Mouse (Mus musculus): ENCODE data around the gene Sema3a. TPM values are rescaled to one million over a fixed set of nuclear protein-coding genes. Genes with fewer than 3 reads are reported as not detected.
"Not testable (repeated sequence)": the region's sequence is repeated elsewhere in the genome, so short reads cannot be mapped to it uniquely, and the experiment has no call there.

Gene Sema3a
- polyA plus RNA-seq, 1 experiment: 13.3 TPM

DNA sequence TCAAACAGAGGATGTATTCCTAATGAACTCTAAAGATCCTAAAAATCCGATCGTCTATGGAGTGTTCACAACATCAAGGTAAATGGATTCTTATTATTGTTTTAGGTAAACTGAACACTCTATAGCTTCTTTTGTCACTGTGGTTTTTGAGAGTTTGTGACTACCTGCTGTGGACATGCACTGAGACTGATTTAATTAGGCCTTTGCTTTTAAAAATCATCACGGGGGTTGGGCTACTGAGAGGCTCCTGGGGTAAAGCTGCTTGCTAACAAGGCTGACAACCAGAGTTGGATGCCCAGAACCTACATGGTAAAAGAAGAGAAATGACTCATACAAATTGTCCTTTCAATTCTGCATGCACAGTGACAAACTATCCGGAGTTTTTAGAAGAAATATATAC is 432.0 kb downstream of the Sema3a start:
- WGBS: 72% methylated on average over 4 of the region's 4 CpGs

GRCm38 (mm10) chr5:13573867-13574266 is 448.7 kb downstream of the Sema3a start:
- TF ChIP-seq CTCF (IDR thresholded peaks at IDR 0.05; ENCODE audit: insufficient read depth, low read length) (no peak), POLR2A (IDR thresholded peaks at IDR 0.05; ENCODE audit: borderline replicate concordance, extremely low read depth, low read depth, low read length) (no peak)
- DNase-seq: no peak
- WGBS: 58% methylated on average over 3 of the region's 3 CpGs
- Histone ChIP-seq H3K4me3 (replicated peaks; ENCODE audit: extremely low read depth, low read depth, low read length) (no peak overlapping the region), H3K4me1 (ENCODE audit: control insufficient read depth, insufficient read depth, low read length) (no peaks in the 10 kb centered on the region)

More for the DNA sequence above, 432.0 kb downstream of the Sema3a start:
- H3K4me1 ChIP-seq (ENCODE audit: control insufficient read depth, insufficient read depth, low read length): no peaks in the 10 kb centered on the region
- H3K4me3 ChIP-seq (replicated peaks; ENCODE audit: extremely low read depth, low read depth, low read length): no peak overlapping the region
- DNase-seq: no peak
- no peak for TF ChIP-seq CTCF (IDR thresholded peaks at IDR 0.05; ENCODE audit: insufficient read depth, low read length)
- no peak for TF ChIP-seq POLR2A (IDR thresholded peaks at IDR 0.05; ENCODE audit: borderline replicate concordance, extremely low read depth, low read depth, low read length)

DNA sequence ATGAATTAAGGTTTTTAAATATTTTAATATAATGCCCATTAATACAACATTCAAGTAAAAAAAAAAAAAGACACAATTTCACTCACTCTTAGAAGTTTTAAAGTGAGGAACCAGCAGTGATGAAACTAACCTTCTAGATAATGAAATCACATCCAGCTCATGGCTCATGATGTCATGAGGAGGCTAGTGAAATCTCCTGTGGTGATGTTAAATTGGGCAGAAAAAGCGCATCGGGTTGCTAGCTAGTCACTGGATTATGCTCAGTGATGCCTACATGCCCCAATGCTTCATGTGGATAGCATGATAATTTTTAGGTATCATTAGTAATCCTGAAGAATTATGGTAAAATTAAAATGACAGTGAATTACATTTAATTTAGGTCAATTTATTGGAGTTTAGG is 453.9 kb downstream of the Sema3a start:
- Histone ChIP-seq H3K4me3 (replicated peaks; ENCODE audit: extremely low read depth, low read depth, low read length) (no peak overlapping the region), H3K4me1 (ENCODE audit: control insufficient read depth, insufficient read depth, low read length) (no peaks in the 10 kb centered on the region)
- 90% methylated on average over 2 of the region's 2 CpGs for WGBS
- DNase-seq: no peak
- TF ChIP-seq CTCF (IDR thresholded peaks at IDR 0.05; ENCODE audit: insufficient read depth, low read length): no peak
- TF ChIP-seq POLR2A (IDR thresholded peaks at IDR 0.05; ENCODE audit: borderline replicate concordance, extremely low read depth, low read depth, low read length): no peak

DNA sequence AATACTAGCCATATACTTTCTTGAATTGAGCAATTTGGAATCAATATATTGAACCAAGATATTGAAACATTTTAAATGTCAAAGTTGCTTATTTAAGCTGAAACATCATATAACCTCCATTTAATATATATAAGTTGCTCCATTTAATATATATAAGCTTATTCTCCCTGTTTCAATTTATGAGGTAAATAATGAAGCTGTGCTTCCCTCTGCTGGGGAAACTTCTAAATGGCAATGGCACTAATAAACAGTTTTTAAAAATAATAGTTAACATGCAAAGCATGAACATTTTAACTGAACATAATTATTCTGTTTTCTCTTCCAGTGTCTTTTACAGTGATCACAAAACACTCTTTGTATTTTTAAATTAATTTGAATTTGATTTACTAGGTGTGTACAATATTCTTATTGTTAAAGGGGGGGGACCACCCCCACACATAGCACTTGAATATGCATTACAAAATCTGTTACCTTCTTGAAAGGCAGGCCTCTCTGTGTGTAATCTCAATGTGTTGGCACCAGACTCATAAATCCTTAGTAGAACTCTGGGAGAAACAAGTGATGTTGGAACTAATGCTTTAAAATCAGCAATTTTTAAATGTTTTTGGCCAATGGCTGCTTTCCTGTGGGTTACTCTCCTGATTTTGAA is 460.5 kb downstream of the Sema3a start:
- TF ChIP-seq POLR2A (IDR thresholded peaks at IDR 0.05; ENCODE audit: borderline replicate concordance, extremely low read depth, low read depth, low read length) (no peak), CTCF (IDR thresholded peaks at IDR 0.05; ENCODE audit: insufficient read depth, low read length) (no peak)
- Histone ChIP-seq H3K4me3 (replicated peaks; ENCODE audit: extremely low read depth, low read depth, low read length) (no peak overlapping the region), H3K4me1 (ENCODE audit: control insufficient read depth, insufficient read depth, low read length) (no peaks in the 10 kb centered on the region)
- no peak for DNase-seq

- Histone ChIP-seq H3K4me3 (replicated peaks; ENCODE audit: extremely low read depth, low read depth, low read length) (no peak overlapping the region), H3K4me1 (ENCODE audit: control insufficient read depth, insufficient read depth, low read length) (no peaks in the 10 kb centered on the region)
- no peak for TF ChIP-seq POLR2A (IDR thresholded peaks at IDR 0.05; ENCODE audit: borderline replicate concordance, extremely low read depth, low read depth, low read length)
- no peak for TF ChIP-seq CTCF (IDR thresholded peaks at IDR 0.05; ENCODE audit: insufficient read depth, low read length)
- DNase-seq: no peak
- 84% methylated on average over 2 of the region's 2 CpGs for WGBS
Observed at GRCm38 (mm10) chr5:13594422-13594821, 469.2 kb downstream of the Sema3a start.

- Histone ChIP-seq H3K4me1 (ENCODE audit: control insufficient read depth, insufficient read depth, low read length) (no peaks in the 10 kb centered on the region), H3K4me3 (replicated peaks; ENCODE audit: extremely low read depth, low read depth, low read length) (no peak overlapping the region)
- WGBS: 60% methylated on average over 1 of the region's 1 CpGs
- TF ChIP-seq POLR2A (IDR thresholded peaks at IDR 0.05; ENCODE audit: borderline replicate concordance, extremely low read depth, low read depth, low read length): no peak
- no peak for TF ChIP-seq CTCF (IDR thresholded peaks at IDR 0.05; ENCODE audit: insufficient read depth, low read length)
- DNase-seq: no peak
Observed at GRCm38 (mm10) chr5:13611631-13612030, 486.4 kb downstream of the Sema3a start.

DNA sequence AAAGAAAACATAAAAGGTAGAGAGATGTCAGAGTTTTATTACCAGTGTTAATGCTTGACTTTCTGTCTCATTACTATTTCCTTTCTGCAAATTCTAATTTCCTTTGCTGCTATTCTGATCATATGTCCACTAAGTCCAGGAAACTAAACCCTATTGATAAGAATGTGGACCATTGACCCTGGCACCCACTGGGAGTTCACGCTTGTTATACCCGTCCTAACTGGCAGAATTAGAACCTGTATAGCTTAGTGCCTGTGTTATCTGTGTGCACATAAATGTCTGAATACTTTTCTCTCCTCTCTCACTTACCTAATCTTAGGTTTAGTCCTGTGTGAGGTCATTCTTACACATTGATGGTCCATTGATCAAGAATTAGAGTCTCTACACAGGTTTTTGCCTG is 486.9 kb downstream of the Sema3a start:
- Histone ChIP-seq H3K4me1 (ENCODE audit: control insufficient read depth, insufficient read depth, low read length) (no peaks in the 10 kb centered on the region), H3K4me3 (replicated peaks; ENCODE audit: extremely low read depth, low read depth, low read length) (no peak overlapping the region)
- no peak for DNase-seq
- 69% methylated on average over 2 of the region's 2 CpGs for WGBS
- no peak for TF ChIP-seq POLR2A (IDR thresholded peaks at IDR 0.05; ENCODE audit: borderline replicate concordance, extremely low read depth, low read depth, low read length)
- TF ChIP-seq CTCF (IDR thresholded peaks at IDR 0.05; ENCODE audit: insufficient read depth, low read length): no peak

- not testable (repeated sequence) for H3K4me3 ChIP-seq (replicated peaks; ENCODE audit: extremely low read depth, low read depth, low read length); H3K4me1 ChIP-seq (ENCODE audit: control insufficient read depth, insufficient read depth, low read length); DNase-seq
- WGBS: 85% methylated on average over 7 of the region's 7 CpGs
Observed at GRCm38 (mm10) chr5:13614575-13614974, 489.4 kb downstream of the Sema3a start.

DNA sequence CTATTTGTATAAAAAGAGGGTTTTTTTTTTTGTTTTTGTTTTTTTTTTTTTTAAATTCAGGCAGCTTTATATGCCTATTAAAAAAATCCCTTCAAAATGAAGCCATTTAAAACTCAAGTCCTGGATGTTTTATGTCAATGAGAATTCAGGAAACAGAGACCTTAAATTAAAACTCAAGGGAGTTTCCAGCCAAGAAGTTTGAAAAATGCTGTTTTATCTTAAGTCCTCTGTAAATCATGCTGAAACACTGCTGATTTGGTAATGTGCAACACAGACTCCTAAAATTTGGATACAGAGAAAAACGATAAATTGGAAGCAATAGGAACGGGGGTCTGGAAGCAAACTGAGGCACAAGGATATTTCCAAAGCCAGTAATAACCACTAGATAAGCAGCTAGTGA is 490.7 kb downstream of the Sema3a start:
- H3K4me3 ChIP-seq (replicated peaks; ENCODE audit: extremely low read depth, low read depth, low read length): no peak overlapping the region
- TF ChIP-seq POLR2A (IDR thresholded peaks at IDR 0.05; ENCODE audit: borderline replicate concordance, extremely low read depth, low read depth, low read length) (no peak), CTCF (IDR thresholded peaks at IDR 0.05; ENCODE audit: insufficient read depth, low read length) (no peak)
- 67% methylated on average over 2 of the region's 2 CpGs for WGBS
- H3K4me1 ChIP-seq (ENCODE audit: control insufficient read depth, insufficient read depth, low read length): no peaks in the 10 kb centered on the region
- DNase-seq: no peak

DNA sequence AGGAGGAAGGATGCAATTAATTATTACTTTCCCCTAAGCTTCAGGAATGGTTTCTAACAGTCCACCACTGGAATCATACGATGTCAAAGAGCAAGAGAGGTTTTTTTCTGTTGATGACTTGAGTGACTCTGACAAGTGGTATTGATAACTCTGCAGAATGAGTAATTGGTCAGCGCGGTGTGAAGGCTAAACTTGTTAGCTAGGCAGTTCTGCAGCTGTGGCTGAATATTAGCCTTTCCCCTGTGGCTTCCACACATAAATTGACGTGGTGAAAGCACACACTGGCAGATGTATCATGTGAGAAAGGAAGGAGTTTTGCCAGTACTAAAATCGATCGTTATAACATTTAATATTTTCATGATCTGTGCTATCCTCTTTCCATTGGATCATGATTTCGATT is 497.4 kb downstream of the Sema3a start:
- TF ChIP-seq POLR2A (IDR thresholded peaks at IDR 0.05; ENCODE audit: borderline replicate concordance, extremely low read depth, low read depth, low read length) (no peak), CTCF (IDR thresholded peaks at IDR 0.05; ENCODE audit: insufficient read depth, low read length) (no peak)
- DNase-seq: no peak
- H3K4me3 ChIP-seq (replicated peaks; ENCODE audit: extremely low read depth, low read depth, low read length): no peak overlapping the region
- H3K4me1 ChIP-seq (ENCODE audit: control insufficient read depth, insufficient read depth, low read length): no peaks in the 10 kb centered on the region
- WGBS: 76% methylated on average over 7 of the region's 7 CpGs

Data from lung, adult 2 months (tissue).